16 mouse cellular contexts compared by ENCODE assay signal in genomic region chr4:84126400-84126799, GRCm38 (mm10).
"Had no signal": no experiment of that assay in that cellular context is flagged by ENCODE, and none has a peak within 500 bp of the region (broad histone marks: within the 10 kb centered on the region; RNA-seq: fewer than 3 reads in every experiment).

No protein-coding gene starts in this region.

- H3K9me3 ChIP-seq: midbrain, embryonic 10.5 days; midbrain, embryonic 12.5 days; neural tube, embryonic 12.5 days had no signal

- ATAC-seq: midbrain, embryonic 16.5 days had no signal

- H3K4me3 ChIP-seq: midbrain, embryonic 10.5 days; midbrain, embryonic 12.5 days; myocyte; neural tube, embryonic 12.5 days had no signal

- DNase-seq: lung, adult 18-20 months; lung, postnatal 10 days; lung, postnatal 4 days; midbrain, embryonic 14.5 days; right cerebral cortex, postnatal 14 days; spleen, adult 18-20 months; thymus, adult 2 months; thymus, postnatal 25 days; thymus, postnatal 4 days had no signal

- H3K4me2 ChIP-seq: lung, embryonic 14.5 days; midbrain, embryonic 12.5 days; neural tube, embryonic 12.5 days had no signal

- H3K36me3 ChIP-seq: midbrain, embryonic 10.5 days; midbrain, embryonic 12.5 days; neural tube, embryonic 12.5 days had no signal

- H3K9ac ChIP-seq: liver, embryonic 14.5 days; lung, embryonic 14.5 days; midbrain, embryonic 12.5 days; neural tube, embryonic 12.5 days had no signal

- H3K4me1 ChIP-seq: midbrain, embryonic 12.5 days; neural tube, embryonic 12.5 days had no signal

- H3K27me3 ChIP-seq: neural tube, embryonic 12.5 days had no signal

- H3K27ac ChIP-seq: liver, embryonic 14.5 days; midbrain, embryonic 10.5 days; midbrain, embryonic 12.5 days; neural tube, embryonic 12.5 days had no signal
